Mouse (Mus musculus) forebrain, embryonic 14.5 days (tissue): ENCODE measurements around the gene Otulin. TPM values are rescaled to one million over a fixed set of nuclear protein-coding genes. Genes with fewer than 3 reads are reported as not detected.
A peak's percentile ranks its signal among the peaks of the same experiment; 100 is the strongest.

Experiments used
- ATAC-seq: fragments of 200-750 bp; cut with Nextera tagmentation; 2 replicates; pipeline ENCODE4 v1.8.0; 2017; ENCODE audit warnings: mild to moderate bottlenecking, moderate library complexity
- DNase-seq: peaks from one replicate; pipeline ENCODE4 v3.0.0-alpha.2; 2015; ENCODE audit warnings: low spot score
- H3K27ac ChIP-seq: fragments of 300-500 bp; sonication (generic); 2 replicates; pipeline ENCODE4 v1.5.1; 2014; ENCODE audit warnings: low read depth, mild to moderate bottlenecking, control low read depth, low read length, moderate library complexity
- H3K27me3 ChIP-seq: fragments of 300-500 bp; sonication (generic); replicated peaks from 2 replicates; pipeline ENCODE4 v1.6.1; 2014; ENCODE audit warnings: low read length, control low read depth, mixed read lengths; ENCODE audit not compliant: control insufficient read depth, insufficient read depth
- H3K36me3 ChIP-seq: fragments of 300-500 bp; sonication (generic); 2 replicates; pipeline ENCODE4 v1.6.1; 2014; ENCODE audit warnings: low read length, control low read depth; ENCODE audit not compliant: control insufficient read depth, insufficient read depth
- H3K4me1 ChIP-seq: fragments of 300-500 bp; sonication (generic); 2 replicates; pipeline ENCODE4 v1.6.1; 2014; ENCODE audit warnings: antibody characterized with exemption, low read length, control low read depth; ENCODE audit not compliant: control insufficient read depth, insufficient read depth
- H3K4me2 ChIP-seq: fragments of 300-500 bp; sonication (generic); 2 replicates; pipeline ENCODE4 v1.6.1; 2014; ENCODE audit warnings: mild to moderate bottlenecking, control low read depth, low read length
- H3K4me3 ChIP-seq: fragments of 300-500 bp; sonication (generic); 2 replicates; pipeline ENCODE4 v1.5.1; 2014; ENCODE audit warnings: low read depth, low read length, control low read depth
- H3K9ac ChIP-seq: fragments of 300-500 bp; sonication (generic); 2 replicates; pipeline ENCODE4 v1.6.1; 2014; ENCODE audit warnings: mild to moderate bottlenecking, low read length, control low read depth, moderate library complexity
- H3K9me3 ChIP-seq: fragments of 300-500 bp; sonication (generic); replicated peaks from 2 replicates; pipeline ENCODE4 v1.6.1; 2016; ENCODE audit warnings: low read length, control low read depth, mixed read lengths; ENCODE audit not compliant: control insufficient read depth
- WGBS: fragments of 180-500 bp; shearing (Covaris S2); extraction: QIAGEN DNeasy Blood & Tissue Kit; methylation state at CpG from one replicate; pipeline ENCODE4 v1.1.7; 2014; 5-methylcytosine and 5-hydroxymethylcytosine counted together
- polyA plus RNA-seq: library from polyadenylated mRNA; unstranded; fragments of >200 nt; fragmentation: Nextera tagmentation; extraction: Ambion mirVana; gene quantifications from 2 replicates; pipeline ENCODE4 v1.2.1, GENCODE M21; 2014

Gene Otulin
- polyA plus RNA-seq, 1 experiment from 2014 or later, result 36.0 TPM

DNA sequence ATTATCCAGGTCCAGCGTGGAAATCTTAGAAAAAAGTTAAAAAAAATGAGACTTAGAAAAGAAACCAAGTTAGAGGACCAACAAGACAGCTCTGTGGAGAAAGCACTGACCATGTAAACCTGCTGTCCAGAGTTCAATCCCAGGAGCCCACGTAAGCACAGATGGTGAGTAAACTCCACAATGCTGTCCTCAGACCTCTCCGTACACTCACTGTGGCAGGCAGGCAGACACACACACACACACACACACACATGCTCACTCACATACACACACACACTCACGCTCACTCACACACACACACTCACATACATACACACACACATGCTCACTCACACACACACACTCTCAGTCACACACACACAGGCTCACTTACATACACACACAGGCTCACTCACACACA lies 17.2 kb downstream of the Otulin start:
- H3K4me2 ChIP-seq, result no peak overlapping the region
- H3K9ac ChIP-seq, result no peak overlapping the region
- no peaks in the 10 kb centered on the region for H3K4me1 ChIP-seq
- H3K4me3 ChIP-seq, result no peak overlapping the region
- H3K27ac ChIP-seq, result no peak overlapping the region
- no peaks in the 10 kb centered on the region for H3K9me3 ChIP-seq
- peaks cover 62% of the 10 kb centered on the region for H3K36me3 ChIP-seq
- 92% methylated on average over 4 of the region's 4 CpGs for WGBS
- no peak for DNase-seq
- 0 out of 2 replicates have a peak, but pooled peaks have one; percentile 18 for ATAC-seq
- H3K27me3 ChIP-seq, result no peaks in the 10 kb centered on the region

DNA sequence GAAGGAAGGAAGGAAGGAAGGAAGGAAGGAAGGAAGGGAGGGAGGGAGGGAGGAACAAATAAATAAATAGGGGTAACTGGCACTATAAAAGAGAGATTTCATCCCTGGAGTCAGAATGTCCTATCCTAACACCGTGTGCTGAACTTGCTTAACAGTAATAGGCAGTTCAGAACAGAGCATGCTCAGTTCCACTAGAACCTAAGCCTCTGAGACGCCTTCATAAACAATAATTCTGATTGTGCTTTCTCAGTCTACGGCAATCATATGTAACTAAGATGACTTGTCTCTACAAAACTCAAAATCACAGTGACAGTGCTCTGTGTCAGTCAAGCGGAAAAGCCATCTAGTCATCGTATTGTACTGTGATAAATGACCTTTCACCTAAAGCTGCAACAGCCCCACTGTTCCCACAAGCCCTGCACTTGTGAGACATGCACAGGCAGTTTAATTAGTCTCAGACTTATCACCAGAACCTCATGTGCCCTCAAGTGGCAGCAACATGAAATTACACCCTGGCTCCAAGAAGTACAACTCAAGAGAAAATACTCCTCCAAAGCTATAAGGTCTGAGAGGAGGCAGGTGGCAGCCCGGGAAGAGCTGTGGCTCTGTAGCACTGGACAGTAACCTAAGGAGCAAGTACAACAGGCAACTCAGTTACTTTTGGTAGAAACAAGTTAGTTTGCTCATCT lies 17.8 kb downstream of the Otulin start:
- Histone ChIP-seq H3K4me3 (no peak overlapping the region), H3K4me2 (no peak overlapping the region), H3K9me3 (no peaks in the 10 kb centered on the region), H3K27me3 (no peaks in the 10 kb centered on the region), H3K9ac (no peak overlapping the region), H3K4me1 (no peaks in the 10 kb centered on the region), H3K27ac (no peak overlapping the region), H3K36me3 (peaks cover 61% of the 10 kb centered on the region)
- DNase-seq (peak; percentile 91), ATAC-seq (peak; percentile 86)
- WGBS, result 53% methylated on average over 6 of the region's 6 CpGs

DNA sequence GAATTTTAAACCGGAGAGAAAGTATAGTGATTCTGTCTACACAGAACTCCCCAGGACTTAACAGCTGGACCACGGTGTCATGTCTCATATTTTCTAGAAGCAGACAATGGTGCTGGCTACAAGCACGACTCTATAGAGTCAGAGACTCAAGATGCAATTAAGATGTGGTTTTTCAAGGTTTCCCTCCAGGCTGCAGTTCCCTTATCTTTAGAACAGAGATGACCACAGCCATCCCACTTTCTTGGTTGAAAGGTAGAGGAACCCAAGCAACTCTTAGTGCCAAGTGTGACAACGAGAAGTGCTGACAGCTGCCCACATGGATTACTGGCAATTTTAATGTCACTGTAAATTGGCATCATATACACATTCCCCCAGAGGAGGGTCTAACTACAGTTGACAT lies 20.9 kb downstream of the Otulin start:
- ATAC-seq (no peak), DNase-seq (no peak)
- H3K9ac ChIP-seq, result no peak overlapping the region
- H3K27ac ChIP-seq, result no peak overlapping the region
- WGBS, result 79% methylated on average over 4 of the region's 4 CpGs
- H3K36me3 ChIP-seq, result peaks cover 64% of the 10 kb centered on the region
- no peak overlapping the region for H3K4me2 ChIP-seq
- no peaks in the 10 kb centered on the region for H3K4me1 ChIP-seq
- H3K27me3 ChIP-seq, result no peaks in the 10 kb centered on the region
- no peak overlapping the region for H3K4me3 ChIP-seq
- no peaks in the 10 kb centered on the region for H3K9me3 ChIP-seq

DNA sequence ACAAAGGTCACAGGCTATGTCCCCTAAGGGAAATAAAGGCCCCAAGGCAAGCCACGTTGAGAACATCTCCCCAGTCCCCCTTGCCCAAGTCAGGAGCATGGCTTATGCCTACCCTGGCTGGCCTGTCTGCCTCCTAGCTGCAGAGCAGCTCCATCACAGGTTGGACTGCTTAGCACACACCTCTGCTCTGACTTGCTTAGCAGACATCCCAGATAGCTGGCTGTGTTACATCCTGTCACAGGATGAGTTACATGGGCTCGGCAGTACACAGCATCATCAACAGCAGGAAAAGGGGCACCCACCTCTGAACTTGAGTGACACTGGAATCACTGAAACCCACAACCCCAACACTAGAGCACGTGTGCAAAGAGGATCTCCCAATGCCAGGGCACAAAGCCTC lies 25.2 kb downstream of the Otulin start:
- H3K36me3 ChIP-seq, result peaks cover 53% of the 10 kb centered on the region
- no peak overlapping the region for H3K4me3 ChIP-seq
- H3K4me2 ChIP-seq, result no peak overlapping the region
- H3K9me3 ChIP-seq, result no peaks in the 10 kb centered on the region
- 89% methylated on average over 3 of the region's 3 CpGs for WGBS
- H3K4me1 ChIP-seq, result no peaks in the 10 kb centered on the region
- H3K27me3 ChIP-seq, result no peaks in the 10 kb centered on the region
- no peak overlapping the region for H3K27ac ChIP-seq
- no peak for ATAC-seq
- no peak for DNase-seq
- H3K9ac ChIP-seq, result no peak overlapping the region

DNA sequence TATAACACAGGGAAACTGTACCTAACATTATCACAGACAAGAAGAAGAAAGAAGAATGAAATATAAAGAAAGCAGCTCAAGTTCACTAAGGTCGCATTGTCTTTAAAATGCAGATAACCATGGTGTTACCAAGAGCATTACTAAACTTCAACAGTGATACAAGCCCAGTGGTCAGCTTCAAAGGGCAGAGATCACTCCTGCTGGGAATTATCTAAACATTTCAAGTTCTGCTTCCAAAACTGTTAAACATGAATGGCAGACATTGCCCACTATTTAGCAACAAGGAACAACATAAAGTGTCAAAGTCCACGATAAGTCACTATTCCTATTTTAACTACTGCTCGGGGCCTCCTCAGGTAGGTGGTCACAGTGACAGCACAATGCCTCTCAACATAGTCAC lies 25.9 kb downstream of the Otulin start:
- WGBS, result 90% methylated on average over 3 of the region's 3 CpGs
- Histone ChIP-seq H3K9ac (no peak overlapping the region), H3K27ac (no peak overlapping the region), H3K4me3 (no peak overlapping the region), H3K27me3 (no peaks in the 10 kb centered on the region), H3K9me3 (no peaks in the 10 kb centered on the region), H3K4me1 (no peaks in the 10 kb centered on the region), H3K36me3 (peaks cover 54% of the 10 kb centered on the region), H3K4me2 (no peak overlapping the region)
- DNase-seq (no peak), ATAC-seq (no peak)

DNA sequence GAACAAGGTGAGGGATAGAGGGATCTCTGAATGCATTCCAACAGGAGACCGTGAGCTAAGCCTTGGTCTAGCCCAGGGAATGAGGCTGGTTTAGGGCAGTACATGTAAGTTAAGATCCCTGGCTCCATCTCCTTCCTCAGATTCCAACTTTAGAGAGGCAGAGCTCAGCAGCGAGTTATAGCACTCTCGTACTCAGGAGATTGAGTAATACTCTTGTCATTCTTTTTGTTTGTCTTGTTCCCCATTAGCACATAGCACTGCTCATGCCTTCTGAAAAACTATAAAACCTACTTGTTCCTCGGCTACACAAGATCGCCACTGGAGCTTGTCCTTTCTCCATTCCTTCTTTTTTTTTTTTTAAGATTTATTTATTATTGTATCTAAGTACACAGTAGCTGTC lies 30.0 kb downstream of the Otulin start:
- DNase-seq (no peak), ATAC-seq (no peak)
- no peak overlapping the region for H3K4me3 ChIP-seq
- no peaks in the 10 kb centered on the region for H3K27me3 ChIP-seq
- no peaks in the 10 kb centered on the region for H3K4me1 ChIP-seq
- H3K9ac ChIP-seq, result no peak overlapping the region
- H3K27ac ChIP-seq, result no peak overlapping the region
- no peak overlapping the region for H3K4me2 ChIP-seq
- no peaks in the 10 kb centered on the region for H3K9me3 ChIP-seq
- WGBS, result 97% methylated on average over 5 of the region's 5 CpGs
- peaks cover 37% of the 10 kb centered on the region for H3K36me3 ChIP-seq

DNA sequence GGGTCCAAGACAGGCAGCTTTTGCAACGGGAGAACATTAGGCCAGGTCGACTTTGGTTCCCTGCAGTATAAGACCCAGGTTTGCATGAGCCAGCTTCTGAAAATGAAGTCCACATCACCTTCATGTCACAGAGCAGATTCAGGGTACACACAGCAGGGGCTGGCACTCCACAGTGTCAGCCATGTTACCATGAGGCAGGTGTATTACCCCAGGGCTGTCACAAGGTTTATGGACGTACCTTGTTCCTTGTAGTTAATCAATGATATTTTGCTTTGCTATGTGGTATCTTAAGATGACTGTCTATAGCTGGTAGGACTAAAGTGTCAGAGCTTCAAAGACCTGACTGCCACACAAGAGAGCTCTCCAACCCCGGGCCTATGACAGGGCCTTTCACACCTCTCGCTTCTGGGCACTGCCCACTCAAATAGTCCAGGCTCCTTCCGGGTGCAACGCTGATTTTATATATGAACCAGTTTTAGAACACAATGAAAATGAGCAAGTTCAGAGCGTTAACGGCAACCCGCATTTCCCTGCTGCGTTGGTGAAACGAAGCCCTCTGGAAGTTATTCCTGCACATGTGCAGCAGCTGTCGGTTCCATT lies 31.6 kb downstream of the Otulin start:
- no peak overlapping the region for H3K27ac ChIP-seq
- DNase-seq, result no peak
- no peaks in the 10 kb centered on the region for H3K4me1 ChIP-seq
- H3K27me3 ChIP-seq, result no peaks in the 10 kb centered on the region
- no peak for ATAC-seq
- no peak overlapping the region for H3K9ac ChIP-seq
- 94% methylated on average over 13 of the region's 13 CpGs for WGBS
- H3K36me3 ChIP-seq, result peaks cover 32% of the 10 kb centered on the region
- H3K9me3 ChIP-seq, result no peaks in the 10 kb centered on the region
- no peak overlapping the region for H3K4me2 ChIP-seq
- H3K4me3 ChIP-seq, result no peak overlapping the region

DNA sequence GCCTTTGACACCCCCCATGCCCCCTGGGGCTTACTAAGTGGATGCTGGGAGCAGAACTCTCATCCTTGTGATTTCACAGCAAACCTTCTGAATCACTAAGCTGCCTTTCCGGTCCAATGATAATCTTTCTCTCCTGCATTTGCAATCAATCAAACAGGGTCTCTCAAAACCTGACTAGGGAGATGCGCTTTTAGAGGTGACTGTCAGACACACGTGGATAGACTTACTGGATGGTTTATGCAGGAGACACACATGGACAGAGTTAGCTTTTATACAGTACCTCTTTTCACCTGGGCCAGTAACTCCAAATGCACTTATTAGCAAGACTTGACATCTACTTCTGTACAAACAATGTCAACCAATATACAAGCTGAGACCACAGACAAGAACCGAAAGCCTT lies 33.0 kb downstream of the Otulin start:
- Histone ChIP-seq H3K9ac (no peak overlapping the region), H3K27ac (no peak overlapping the region), H3K9me3 (no peaks in the 10 kb centered on the region), H3K4me1 (no peaks in the 10 kb centered on the region), H3K4me3 (no peak overlapping the region), H3K27me3 (no peaks in the 10 kb centered on the region), H3K4me2 (no peak overlapping the region), H3K36me3 (peaks cover 39% of the 10 kb centered on the region)
- ATAC-seq, result no peak
- DNase-seq, result no peak
- 84% methylated on average over 4 of the region's 4 CpGs for WGBS

DNA sequence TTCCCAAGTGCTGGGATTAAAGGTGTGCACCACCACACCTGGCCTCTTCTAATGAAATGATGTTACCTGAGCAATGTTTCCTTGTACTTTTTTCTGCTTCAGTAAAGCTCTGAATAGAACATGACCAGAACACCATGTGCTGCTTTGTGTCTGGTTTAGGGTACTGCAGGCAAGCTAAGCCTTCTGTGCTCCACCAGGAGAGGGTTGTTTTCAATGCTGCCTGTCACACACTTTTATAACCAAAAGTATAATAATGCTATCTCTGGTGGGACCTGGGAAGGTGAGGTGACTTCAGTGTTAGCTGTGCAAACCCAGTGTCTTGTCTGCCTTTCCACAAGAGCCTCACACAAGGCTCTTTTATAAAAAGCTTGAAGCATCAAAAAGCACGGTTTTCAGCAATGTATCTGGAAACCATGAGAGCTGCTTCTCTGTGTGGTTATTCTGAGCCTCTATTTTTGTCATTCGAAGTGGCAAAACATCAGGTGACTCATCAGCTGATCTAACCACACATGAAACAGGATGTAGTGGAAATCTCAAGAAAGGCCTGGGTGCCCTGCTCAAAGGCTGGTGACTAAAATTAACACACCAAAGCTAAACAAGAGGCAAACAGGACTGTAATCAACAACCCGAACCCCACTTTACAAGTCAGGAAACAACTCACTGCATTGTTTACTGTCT lies 33.9 kb downstream of the Otulin start:
- no peak overlapping the region for H3K4me2 ChIP-seq
- no peak overlapping the region for H3K4me3 ChIP-seq
- no peaks in the 10 kb centered on the region for H3K27me3 ChIP-seq
- H3K4me1 ChIP-seq, result no peaks in the 10 kb centered on the region
- 65% methylated on average over 3 of the region's 3 CpGs for WGBS
- no peaks in the 10 kb centered on the region for H3K9me3 ChIP-seq
- no peak overlapping the region for H3K27ac ChIP-seq
- DNase-seq, result no peak
- H3K36me3 ChIP-seq, result peaks cover 41% of the 10 kb centered on the region
- no peak overlapping the region for H3K9ac ChIP-seq
- no peak for ATAC-seq
